15 mouse cellular contexts compared by ENCODE assay signal in genomic region chr1:39313352-39314245, GRCm38 (mm10). TPM values are rescaled to one million over a fixed set of nuclear protein-coding genes. Genes with fewer than 3 reads are reported as not detected.
A peak's percentile ranks its signal among the peaks of the same experiment; 100 is the strongest.
DNase-seq lines count a peak whose midpoint lies in the region; ATAC-seq and TF ChIP-seq lines count a peak whose summit lies in the region.
"Had no signal": no experiment of that assay in that cellular context is flagged by ENCODE, and none has a peak within 500 bp of the region (broad histone marks: within the 10 kb centered on the region; RNA-seq: fewer than 3 reads in every experiment).

No protein-coding gene starts in this region.

- H3K4me3 ChIP-seq in left cerebral cortex, adult 2 months: no peak overlapping the region
- no peak overlapping the region for H3K4me3 ChIP-seq in embryonic facial prominence, embryonic 15.5 days (replicated peaks)
- no peak overlapping the region for H3K4me3 ChIP-seq in kidney, adult 2 months (ENCODE audit: insufficient read depth, low read depth, low read length)
- H3K4me3 ChIP-seq: megakaryocyte, embryonic 14.5 days had no signal

- no peaks in the 10 kb centered on the region for H3K27me3 ChIP-seq in embryonic facial prominence, embryonic 15.5 days
- H3K27me3 ChIP-seq in kidney, adult 2 months (replicated peaks; ENCODE audit: control insufficient read depth, insufficient read depth, low read length): no peaks in the 10 kb centered on the region

- no peaks in the 10 kb centered on the region for H3K9me3 ChIP-seq in embryonic facial prominence, embryonic 15.5 days (replicated peaks)
- H3K9me3 ChIP-seq: megakaryocyte, embryonic 14.5 days had no signal

- intact Hi-C loops in left cerebral cortex, adult 2 months (cut with DNase I): no loop called here

- H3K36me3 ChIP-seq in embryonic facial prominence, embryonic 15.5 days: no peaks in the 10 kb centered on the region
- no peaks in the 10 kb centered on the region for H3K36me3 ChIP-seq in kidney, adult 2 months (ENCODE audit: control insufficient read depth, insufficient read depth, low read length)

- H3K4me1 ChIP-seq in embryonic facial prominence, embryonic 15.5 days: peaks cover 36% of the 10 kb centered on the region
- 0 out of 2 replicates have a peak, but pooled peaks cover 6% of the 10 kb centered on the region for H3K4me1 ChIP-seq in kidney, adult 2 months (ENCODE audit: control insufficient read depth, insufficient read depth, low read length)

- no peak overlapping the region for H3K4me2 ChIP-seq in embryonic facial prominence, embryonic 15.5 days (replicated peaks)

- no peak for ATAC-seq in embryonic facial prominence, embryonic 15.5 days (ENCODE audit: insufficient number of reproducible peaks, low FRiP score, low TSS enrichment, low read depth)
- peak; percentile 78 for ATAC-seq in megakaryocyte, adult 5-6 weeks (ENCODE audit: poor library complexity, severe bottlenecking)

- no peak for TF ChIP-seq CTCF in left cerebral cortex, adult 2 months (IDR thresholded peaks at IDR 0.05)
- TF ChIP-seq CTCF in kidney, adult 2 months (conservative IDR thresholded peaks at IDR 0.05; ENCODE audit: insufficient read depth, insufficient read length, low read depth, low read length): no peak

- WGBS in embryonic facial prominence, embryonic 15.5 days: 55% methylated on average over 10 of the region's 10 CpGs
- 70% methylated on average over 10 of the region's 10 CpGs for WGBS in kidney, adult 2 months

- no peak for TF ChIP-seq POLR2A in kidney, adult 2 months (IDR thresholded peaks at IDR 0.05; ENCODE audit: low read depth, low read length)

- peak in 1 of 2 experiments; percentile 26 for DNase-seq in left cerebral cortex, adult 2 months (ENCODE audit: extremely low spot score in 1 of 2, low spot score in 2 of 2)
- DNase-seq in left cerebral cortex, adult 11 months (ENCODE audit: low spot score): no peak
- peak; percentile 20 for DNase-seq in NIH3T3 (ENCODE audit: low read depth)
- DNase-seq in gastrocnemius, adult 8-10 months (ENCODE audit: low spot score in 2 of 2): no peak
- DNase-seq in kidney, adult 2 months: no peak
- no peak for DNase-seq in cerebellum, postnatal 36 days
- DNase-seq: adrenal gland, postnatal 10 days; cerebellum, adult 11 months; heart, adult 18-20 months; heart, postnatal 14 days; kidney, postnatal 10 days had no signal

- H3K27ac ChIP-seq in left cerebral cortex, adult 2 months: peak overlapping the region; percentile 71
- H3K27ac ChIP-seq in embryonic facial prominence, embryonic 15.5 days (replicated peaks): peak overlapping the region; percentile 58; the same call in 1 of the 2 replicates
- no peak overlapping the region for H3K27ac ChIP-seq in kidney, adult 2 months (ENCODE audit: insufficient read depth, low read depth, low read length)
- H3K27ac ChIP-seq: hindbrain, postnatal 0 days had no signal

- no peak overlapping the region for H3K9ac ChIP-seq in embryonic facial prominence, embryonic 15.5 days

RNA-seq across cellular contexts. Expression of gene Rpl31, which starts 54.0 kb away (rescaled TPM):
- 100 to 1,000 TPM; 457 to 494 TPM for total RNA-seq in left cerebral cortex, adult 2 months (2021)
- polyA plus RNA-seq in embryonic facial prominence, embryonic 15.5 days (2015; fragmentation: Nextera tagmentation; extraction: Ambion mirVana): 525 and 532 TPM in 2 replicates
- 1,504 and 1,608 TPM in 2 replicates for total RNA-seq in megakaryocyte, adult 5-6 weeks (2015)
- 446 and 454 TPM in 2 replicates for total RNA-seq in megakaryocyte, adult 5-6 weeks (2017)
- total RNA-seq in gastrocnemius, adult 8-10 months (2022): 100 to 1,000 TPM; 426 to 535 (median 481) TPM
- 209 and 261 TPM in 2 replicates for polyA plus RNA-seq in kidney, adult 2 months (2012; rRNA removed)
